Mouse (Mus musculus): ENCODE data around the gene Gm20517. TPM values are rescaled to one million over a fixed set of nuclear protein-coding genes. Genes with fewer than 3 reads are reported as not detected.

Gm20517 gene
- polyA plus RNA-seq, 1 experiment, result 0.45 TPM

GRCm38 (mm10) chr17:47710036-47710435 lies 98.6 kb downstream of the Gm20517 start:
- no peaks in the 10 kb centered on the region for H3K4me1 ChIP-seq (ENCODE audit: control insufficient read depth, insufficient read depth, low read length)
- H3K4me3 ChIP-seq (replicated peaks; ENCODE audit: extremely low read depth, low read depth, low read length), result no peak overlapping the region
- no peak for DNase-seq
- TF ChIP-seq CTCF (IDR thresholded peaks at IDR 0.05; ENCODE audit: insufficient read depth, low read length), result no peak
- TF ChIP-seq POLR2A (IDR thresholded peaks at IDR 0.05; ENCODE audit: borderline replicate concordance, extremely low read depth, low read depth, low read length), result no peak
- 68% methylated on average over 3 of the region's 3 CpGs for WGBS

GRCm38 (mm10) chr17:47711883-47712282 lies 100.5 kb downstream of the Gm20517 start:
- no peaks in the 10 kb centered on the region for H3K4me1 ChIP-seq (ENCODE audit: control insufficient read depth, insufficient read depth, low read length)
- no peak for DNase-seq
- WGBS, result 48% methylated on average over 6 of the region's 6 CpGs
- TF ChIP-seq POLR2A (IDR thresholded peaks at IDR 0.05; ENCODE audit: borderline replicate concordance, extremely low read depth, low read depth, low read length) (no peak), CTCF (IDR thresholded peaks at IDR 0.05; ENCODE audit: insufficient read depth, low read length) (no peak)
- no peak overlapping the region for H3K4me3 ChIP-seq (replicated peaks; ENCODE audit: extremely low read depth, low read depth, low read length)

- Histone ChIP-seq H3K4me1 (ENCODE audit: control insufficient read depth, insufficient read depth, low read length) (no peaks in the 10 kb centered on the region), H3K4me3 (replicated peaks; ENCODE audit: extremely low read depth, low read depth, low read length) (no peak overlapping the region)
- 61% methylated on average over 16 of the region's 22 CpGs for WGBS
- no peak for DNase-seq
- TF ChIP-seq POLR2A (IDR thresholded peaks at IDR 0.05; ENCODE audit: borderline replicate concordance, extremely low read depth, low read depth, low read length) (no peak), CTCF (IDR thresholded peaks at IDR 0.05; ENCODE audit: insufficient read depth, low read length) (no peak)
These were observed 101.6 kb downstream of the Gm20517 start for GRCm38 (mm10) chr17:47712889-47713571.

GRCm38 (mm10) chr17:47715037-47715436 lies 103.6 kb downstream of the Gm20517 start:
- TF ChIP-seq CTCF (IDR thresholded peaks at IDR 0.05; ENCODE audit: insufficient read depth, low read length) (no peak), POLR2A (IDR thresholded peaks at IDR 0.05; ENCODE audit: borderline replicate concordance, extremely low read depth, low read depth, low read length) (no peak)
- no peak for DNase-seq
- WGBS, result 41% methylated on average over 3 of the region's 3 CpGs
- Histone ChIP-seq H3K4me3 (replicated peaks; ENCODE audit: extremely low read depth, low read depth, low read length) (no peak overlapping the region), H3K4me1 (ENCODE audit: control insufficient read depth, insufficient read depth, low read length) (no peaks in the 10 kb centered on the region)

- H3K4me3 ChIP-seq (replicated peaks; ENCODE audit: extremely low read depth, low read depth, low read length), result no peak overlapping the region
- TF ChIP-seq CTCF (IDR thresholded peaks at IDR 0.05; ENCODE audit: insufficient read depth, low read length), result no peak
- no peak for TF ChIP-seq POLR2A (IDR thresholded peaks at IDR 0.05; ENCODE audit: borderline replicate concordance, extremely low read depth, low read depth, low read length)
- no peak for DNase-seq
- WGBS, result 47% methylated on average over 4 of the region's 4 CpGs
- H3K4me1 ChIP-seq (ENCODE audit: control insufficient read depth, insufficient read depth, low read length), result no peaks in the 10 kb centered on the region
These were observed 109.8 kb downstream of the Gm20517 start for GRCm38 (mm10) chr17:47721183-47721582.

GRCm38 (mm10) chr17:47726566-47726965 lies 115.2 kb downstream of the Gm20517 start, which contains the start of gene Pgc:
Gene Pgc, plus strand, starts transcription at chr17:47726842.
- TF ChIP-seq CTCF (IDR thresholded peaks at IDR 0.05; ENCODE audit: insufficient read depth, low read length), result no peak
- no peak for TF ChIP-seq POLR2A (IDR thresholded peaks at IDR 0.05; ENCODE audit: borderline replicate concordance, extremely low read depth, low read depth, low read length)
- WGBS, result 58% methylated on average over 11 of the region's 11 CpGs
- Histone ChIP-seq H3K4me1 (ENCODE audit: control insufficient read depth, insufficient read depth, low read length) (no peaks in the 10 kb centered on the region), H3K4me3 (replicated peaks; ENCODE audit: extremely low read depth, low read depth, low read length) (no peak within 1 kb of the TSS)
- no peak for DNase-seq

GRCm38 (mm10) chr17:47730633-47731575 lies 119.5 kb downstream of the Gm20517 start:
- Histone ChIP-seq H3K4me1 (ENCODE audit: control insufficient read depth, insufficient read depth, low read length) (no peaks in the 10 kb centered on the region), H3K4me3 (replicated peaks; ENCODE audit: extremely low read depth, low read depth, low read length) (no peak overlapping the region)
- TF ChIP-seq POLR2A (IDR thresholded peaks at IDR 0.05; ENCODE audit: borderline replicate concordance, extremely low read depth, low read depth, low read length) (no peak), CTCF (IDR thresholded peaks at IDR 0.05; ENCODE audit: insufficient read depth, low read length) (no peak)
- DNase-seq, result no peak
- WGBS, result 47% methylated on average over 24 of the region's 24 CpGs

Other genes with a start within 250 kb of the Gm20517 start
- gene Mrps10, start 242.7 kb upstream of the Gm20517 start, polyA plus RNA-seq (2012; rRNA removed), result 15.5 and 18.8 TPM in 2 replicates
- 1.0 and 1.3 TPM in 2 replicates for gene Guca1b, start 226.2 kb upstream of the Gm20517 start, polyA plus RNA-seq (2012; rRNA removed)
- 1.1 and 2.9 TPM in 2 replicates for gene Guca1a, start 211.0 kb upstream of the Gm20517 start, polyA plus RNA-seq (2012; rRNA removed)
- gene AI661453, start 175.0 kb upstream of the Gm20517 start, polyA plus RNA-seq (2012; rRNA removed), result 9.2 and 13.0 TPM in 2 replicates
- 0.14 and 0.20 TPM in 2 replicates for gene 1700001C19Rik, start 174.2 kb upstream of the Gm20517 start, polyA plus RNA-seq (2012; rRNA removed)
- 25.7 and 32.2 TPM in 2 replicates for gene Taf8, start 109.3 kb upstream of the Gm20517 start, polyA plus RNA-seq (2012; rRNA removed)
- 202 and 229 TPM in 2 replicates for gene Ccnd3, start 106.5 kb upstream of the Gm20517 start, polyA plus RNA-seq (2012; rRNA removed)
- gene Bysl, start 97 bp upstream of the Gm20517 start, polyA plus RNA-seq (2012; rRNA removed), result 7.4 and 9.8 TPM in 2 replicates
- gene Med20, start within 50 bp of the Gm20517 start, polyA plus RNA-seq (2012; rRNA removed), result 20.0 and 27.3 TPM in 2 replicates
- 6.4 and 6.7 TPM in 2 replicates for gene Usp49, start 19.1 kb downstream of the Gm20517 start, polyA plus RNA-seq (2012; rRNA removed)
- gene Tomm6, start 76.8 kb downstream of the Gm20517 start, polyA plus RNA-seq (2012; rRNA removed), result 94.7 and 101 TPM in 2 replicates
- 15.2 and 17.2 TPM in 2 replicates for gene Frs3, start 77.4 kb downstream of the Gm20517 start, polyA plus RNA-seq (2012; rRNA removed)
- gene Gm21981, start 82.9 kb downstream of the Gm20517 start, polyA plus RNA-seq (2012; rRNA removed), result 0.72 and 0.87 TPM in 2 replicates
- gene Prickle4, start 83.1 kb downstream of the Gm20517 start, polyA plus RNA-seq (2012; rRNA removed), result 3.3 and 3.9 TPM in 2 replicates
- gene Pgc, start 115.3 kb downstream of the Gm20517 start, polyA plus RNA-seq (2012; rRNA removed), result 1.9 and 2.0 TPM in 2 replicates
- gene Tfeb, start 125.4 kb downstream of the Gm20517 start, polyA plus RNA-seq (2012; rRNA removed), result 43.4 and 51.1 TPM in 2 replicates
- gene Mdfi, start 223.1 kb downstream of the Gm20517 start, polyA plus RNA-seq (2012; rRNA removed), result 38.8 and 51.1 TPM in 2 replicates